Mouse (Mus musculus) activated CD4-positive, CD25-positive, alpha-beta regulatory T cell (primary cell): ENCODE data around the gene Olfr643. TPM values are rescaled to one million over a fixed set of nuclear protein-coding genes. Genes with fewer than 3 reads are reported as not detected.

Source experiments
- polyA plus RNA-seq, 2 experiments: library from polyadenylated mRNA; unstranded; fragments of 100-300 nt; shearing (Covaris generic); gene quantifications; one replicate each; pipeline ENCODE4 v1.2.1; 2017

Olfr643 gene
- polyA plus RNA-seq, result not detected

GRCm38 (mm10) chr7:104137305-104137704 is at the start of gene Olfr643:
TSS of gene Olfr643 (minus strand) at chr7:104137405.

GRCm38 (mm10) chr7:104183292-104183691 is 46.1 kb upstream of the Olfr643 start, which contains the start of gene Olfr648:
TSS of gene Olfr648 (minus strand) at chr7:104183392.

GRCm38 (mm10) chr7:104150456-104150855 is 13.3 kb upstream of the Olfr643 start, which contains the start of gene Ubqlnl:
TSS of gene Ubqlnl (minus strand) at chr7:104150556.

GRCm38 (mm10) chr7:104143179-104143578 is 6.0 kb upstream of the Olfr643 start, which contains the start of gene Ubqln3:
TSS of gene Ubqln3 (minus strand) at chr7:104143279.

GRCm38 (mm10) chr7:104129726-104130125 is 7.5 kb downstream of the Olfr643 start, which contains the start of gene Ubqln5:
TSS of gene Ubqln5 (minus strand) at chr7:104129826.

GRCm38 (mm10) chr7:104104757-104104972 is 32.5 kb downstream of the Olfr643 start, which contains the start of gene Olfr646:
TSS of gene Olfr646 (plus strand) at chr7:104104873.

GRCm38 (mm10) chr7:104085365-104085764 is 51.8 kb downstream of the Olfr643 start, which contains the start of gene Olfr645:
TSS of gene Olfr645 (minus strand) at chr7:104085465.

GRCm38 (mm10) chr7:104071769-104072168 is 65.4 kb downstream of the Olfr643 start, which contains the start of gene Olfr644:
TSS of gene Olfr644 (minus strand) at chr7:104071869.

GRCm38 (mm10) chr7:104061345-104061744 is 75.9 kb downstream of the Olfr643 start, which contains the start of gene 4930516K23Rik:
TSS of gene 4930516K23Rik (minus strand) at chr7:104061445.

GRCm38 (mm10) chr7:104052566-104052965 is 84.6 kb downstream of the Olfr643 start, which contains the start of gene Olfr642:
TSS of gene Olfr642 (minus strand) at chr7:104052666.

GRCm38 (mm10) chr7:104035145-104035544 is 102.1 kb downstream of the Olfr643 start, which contains the start of gene Olfr641:
TSS of gene Olfr641 (plus strand) at chr7:104035445.

GRCm38 (mm10) chr7:104025473-104025872 is 111.7 kb downstream of the Olfr643 start, which contains the start of gene Olfr640:
TSS of gene Olfr640 (minus strand) at chr7:104025573.

GRCm38 (mm10) chr7:104017203-104017602 is 120.0 kb downstream of the Olfr643 start, which contains the start of gene Olfr639:
TSS of gene Olfr639 (minus strand) at chr7:104017303.

GRCm38 (mm10) chr7:103998446-103998845 is 138.8 kb downstream of the Olfr643 start, which contains the start of gene Olfr638:
TSS of gene Olfr638 (plus strand) at chr7:103998746.

GRCm38 (mm10) chr7:103970852-103971251 is 166.4 kb downstream of the Olfr643 start, which contains the start of gene Olfr635:
TSS of gene Olfr635 (plus strand) at chr7:103971152.

Other genes starting within 250 kb of the Olfr643 start
- not detected for gene Olfr64, start 242.9 kb downstream of the Olfr643 start, polyA plus RNA-seq
- not detected for gene Olfr65, start 233.9 kb downstream of the Olfr643 start, polyA plus RNA-seq
- gene Olfr631, start 208.6 kb downstream of the Olfr643 start, polyA plus RNA-seq, result not detected
- gene Olfr632, start 203.1 kb downstream of the Olfr643 start, polyA plus RNA-seq, result not detected
- not detected for gene Olfr633, start 193.0 kb downstream of the Olfr643 start, polyA plus RNA-seq
- under 1 TPM in 1 of 2 experiments, not detected in 1; 0.04 TPM for gene Olfr635, start 166.3 kb downstream of the Olfr643 start, polyA plus RNA-seq
- gene Olfr638, start 138.7 kb downstream of the Olfr643 start, polyA plus RNA-seq, result not detected
- under 1 TPM; 0.04 TPM for gene Olfr639, start 120.1 kb downstream of the Olfr643 start, polyA plus RNA-seq
- not detected for gene Olfr640, start 111.8 kb downstream of the Olfr643 start, polyA plus RNA-seq
- gene Olfr641, start 102.0 kb downstream of the Olfr643 start, polyA plus RNA-seq, result not detected
- under 1 TPM in 1 of 2 experiments, not detected in 1; 0.05 TPM for gene Olfr642, start 84.7 kb downstream of the Olfr643 start, polyA plus RNA-seq
- under 1 TPM in 1 of 2 experiments, not detected in 1; 0.18 TPM for gene 4930516K23Rik, start 76.0 kb downstream of the Olfr643 start, polyA plus RNA-seq
- not detected for gene Olfr644, start 65.5 kb downstream of the Olfr643 start, polyA plus RNA-seq
- gene Olfr645, start 51.9 kb downstream of the Olfr643 start, polyA plus RNA-seq, result not detected
- not detected for gene Olfr646, start 32.5 kb downstream of the Olfr643 start, polyA plus RNA-seq
- gene Ubqln5, start 7.6 kb downstream of the Olfr643 start, polyA plus RNA-seq, result not detected
- gene Ubqln3, start 5.9 kb upstream of the Olfr643 start, polyA plus RNA-seq, result not detected
- under 1 TPM in 1 of 2 experiments, not detected in 1; 0.57 TPM for gene Ubqlnl, start 13.2 kb upstream of the Olfr643 start, polyA plus RNA-seq
- gene Olfm5, start 27.4 kb upstream of the Olfr643 start, polyA plus RNA-seq, result not detected
- under 1 TPM in 1 of 2 experiments, not detected in 1; 0.10 TPM for gene Olfr648, start 46.0 kb upstream of the Olfr643 start, polyA plus RNA-seq
- not detected for gene Olfr649, start 58.6 kb upstream of the Olfr643 start, polyA plus RNA-seq
- gene Trim6, start 81.4 kb upstream of the Olfr643 start, polyA plus RNA-seq, result 1 to 10 TPM; 1.9 to 2.3 TPM
- 10 to 100 TPM; 37.5 to 46.9 TPM for gene Trim34a, start 107.1 kb upstream of the Olfr643 start, polyA plus RNA-seq
- 10 to 100 TPM; 26.9 to 27.7 TPM for gene Trim5, start 150.7 kb upstream of the Olfr643 start, polyA plus RNA-seq
- 100 to 1,000 TPM; 132 to 180 TPM for gene Trim12a, start 178.1 kb upstream of the Olfr643 start, polyA plus RNA-seq
- 1 to 10 TPM in 1 of 2 experiments, under 1 TPM in 1; 0.25 to 1.1 TPM for gene Trim34b, start 192.1 kb upstream of the Olfr643 start, polyA plus RNA-seq
- gene Trim12c, start 216.0 kb upstream of the Olfr643 start, polyA plus RNA-seq, result 10 to 100 TPM; 25.7 to 33.5 TPM
- gene Trim30b, start 232.5 kb upstream of the Olfr643 start, polyA plus RNA-seq, result 1 to 10 TPM; 1.0 to 2.2 TPM